Mouse (Mus musculus) heart, postnatal 0 days (tissue): ENCODE results near the gene Ccdc85b. TPM values are rescaled to one million over a fixed set of nuclear protein-coding genes. Genes with fewer than 3 reads are reported as not detected.

Experiments used
- ATAC-seq: fragments of 200-750 bp; cut with Nextera tagmentation; 2 replicates; pipeline ENCODE4 v1.8.0; 2017; ENCODE audit warnings: low read depth, moderate number of reproducible peaks, moderate library complexity; ENCODE audit not compliant: insufficient read depth
- DNase-seq: peaks from one replicate; pipeline ENCODE4 v3.0.0-alpha.2; 2016; ENCODE audit warnings: low spot score
- H3K27ac ChIP-seq: fragments of 300-500 bp; sonication (generic); 2 replicates; pipeline ENCODE4 v1.5.1; 2014; ENCODE audit warnings: low read depth, mild to moderate bottlenecking
- H3K27me3 ChIP-seq: fragments of 300-500 bp; sonication (generic); 2 replicates; pipeline ENCODE4 v1.6.1; 2014; ENCODE audit warnings: low read length, mixed read lengths; ENCODE audit not compliant: control insufficient read depth, insufficient read depth
- H3K36me3 ChIP-seq: fragments of 300-500 bp; sonication (generic); replicated peaks from 2 replicates; pipeline ENCODE4 v1.6.1; 2014; ENCODE audit warnings: low read length, mixed read lengths; ENCODE audit not compliant: control insufficient read depth, insufficient read depth
- H3K4me1 ChIP-seq: fragments of 300-500 bp; sonication (generic); 2 replicates; pipeline ENCODE4 v1.6.1; 2014; ENCODE audit warnings: antibody characterized with exemption; ENCODE audit not compliant: control insufficient read depth, insufficient read depth
- H3K4me2 ChIP-seq: fragments of 300-500 bp; sonication (generic); 2 replicates; pipeline ENCODE4 v1.6.1; 2014; ENCODE audit warnings: low read depth, mild to moderate bottlenecking, low read length, moderate library complexity
- H3K4me3 ChIP-seq: fragments of 300-500 bp; sonication (generic); 2 replicates; pipeline ENCODE4 v1.5.1; 2014; ENCODE audit warnings: low read depth, low read length
- H3K9ac ChIP-seq: fragments of 300-500 bp; sonication (generic); replicated peaks from 2 replicates; pipeline ENCODE4 v1.6.1; 2014; ENCODE audit warnings: low read depth, low read length, mixed read lengths
- H3K9me3 ChIP-seq: fragments of 300-500 bp; sonication (generic); replicated peaks from 2 replicates; pipeline ENCODE4 v1.6.1; 2016; ENCODE audit warnings: low read length; ENCODE audit not compliant: control insufficient read depth
- CTCF ChIP-seq: IDR thresholded peaks from 2 replicates; pipeline ENCODE4 v1.5.1; 2016; ENCODE audit warnings: antibody characterized with exemption, control low read depth, low read depth
- EP300 ChIP-seq: IDR thresholded peaks from 2 replicates; pipeline ENCODE4 v1.6.1; 2016; ENCODE audit warnings: antibody characterized with exemption, low read depth
- WGBS: fragments of 180-500 bp; shearing (Covaris S2); extraction: QIAGEN DNeasy Blood & Tissue Kit; methylation state at CpG from one replicate; pipeline ENCODE4 v1.1.7; 2014; 5-methylcytosine and 5-hydroxymethylcytosine counted together
- polyA plus RNA-seq: library from polyadenylated mRNA; unstranded; fragments of >200 nt; fragmentation: Nextera tagmentation; extraction: Ambion mirVana; gene quantifications from 2 replicates; pipeline ENCODE4 v1.2.1, GENCODE M21; 2015
- total RNA-seq: library from RNA; depleted of rRNA; stranded (reverse); fragments of >200 nt; gene quantifications from 2 replicates; pipeline ENCODE4 v1.2.3, GENCODE M21; 2014; ENCODE audit warnings: low replicate concordance

The Ccdc85b gene
- total and polyA plus RNA-seq, 2 experiments from 2014 or later, result 9.2 to 10.6 TPM

DNA sequence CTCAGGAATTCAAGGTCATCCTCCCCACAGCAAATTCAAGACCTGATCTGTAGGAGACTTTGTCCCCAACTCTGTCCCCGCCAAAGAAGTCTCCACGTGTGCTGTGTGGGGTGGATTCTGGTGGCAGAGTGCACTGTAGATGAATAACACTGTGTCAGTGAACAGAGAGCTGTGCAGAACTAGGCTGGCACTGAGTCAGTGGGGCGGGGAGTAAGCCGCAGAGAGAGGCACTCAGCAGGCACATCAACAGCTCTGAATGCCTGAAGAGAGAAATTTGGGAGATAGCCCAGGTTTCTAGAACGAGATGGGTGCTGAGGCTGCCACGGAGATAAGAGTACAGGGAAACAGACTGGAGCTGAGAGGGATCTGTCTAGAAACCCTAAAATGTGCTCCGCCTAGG is 1.3 kb upstream of the Ccdc85b start:
- Histone ChIP-seq H3K4me2 (no peak overlapping the region), H3K27ac (no peak overlapping the region), H3K9ac (no peak overlapping the region), H3K27me3 (no peaks in the 10 kb centered on the region), H3K4me3 (no peak overlapping the region), H3K4me1 (peaks cover 31% of the 10 kb centered on the region), H3K36me3 (peaks cover 23% of the 10 kb centered on the region), H3K9me3 (no peaks in the 10 kb centered on the region)
- WGBS, result 48% methylated on average over 7 of the region's 7 CpGs
- ATAC-seq (no peak), DNase-seq (no peak)
- no peak for TF ChIP-seq EP300
- TF ChIP-seq CTCF, result no peak

DNA sequence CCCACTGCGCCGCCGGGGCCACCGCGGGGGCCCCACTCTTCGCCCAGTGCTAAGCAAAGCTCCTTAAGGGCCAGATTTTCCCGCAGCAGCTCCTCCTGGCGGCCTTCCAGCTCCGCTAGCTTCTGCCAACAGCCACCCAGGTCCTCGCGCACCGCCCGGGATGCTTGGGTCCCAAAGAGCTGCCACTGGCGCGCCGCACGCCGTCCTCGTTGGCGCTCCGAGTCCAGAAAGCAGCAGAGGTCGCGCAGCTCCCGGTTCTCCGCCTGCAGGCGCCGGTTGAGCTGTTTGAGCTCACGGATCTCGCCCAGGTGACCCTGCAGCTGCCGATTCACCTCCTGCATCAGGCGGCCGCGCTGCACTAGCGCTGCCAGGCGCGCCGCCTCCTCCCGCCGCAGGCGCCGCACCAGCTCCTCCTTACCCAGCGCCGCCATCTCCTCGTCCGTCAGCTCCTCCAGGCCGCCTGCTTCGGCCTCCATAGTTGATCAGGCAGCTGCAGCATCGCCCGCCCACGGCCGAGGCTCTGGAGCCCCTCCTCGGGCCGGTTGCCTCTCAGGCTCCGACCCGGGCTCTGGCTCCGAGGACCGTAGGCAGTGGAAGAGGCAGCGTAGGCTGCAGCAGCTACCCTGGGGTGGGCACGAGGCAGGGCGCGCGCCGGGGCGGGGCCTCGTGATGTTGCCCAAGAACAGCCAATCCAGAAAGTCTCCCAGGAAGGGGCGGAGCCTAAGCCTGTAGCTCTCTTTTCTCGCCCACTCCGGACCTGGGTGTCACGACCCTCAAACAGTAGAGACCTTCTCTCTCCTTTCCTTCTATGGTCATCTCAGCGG is 560 bp downstream of the Ccdc85b start:
- ATAC-seq, result peak; percentile 86
- TF ChIP-seq EP300 (no peak), CTCF (peak; percentile 2; the same call in 1 of the 2 replicates)

DNA sequence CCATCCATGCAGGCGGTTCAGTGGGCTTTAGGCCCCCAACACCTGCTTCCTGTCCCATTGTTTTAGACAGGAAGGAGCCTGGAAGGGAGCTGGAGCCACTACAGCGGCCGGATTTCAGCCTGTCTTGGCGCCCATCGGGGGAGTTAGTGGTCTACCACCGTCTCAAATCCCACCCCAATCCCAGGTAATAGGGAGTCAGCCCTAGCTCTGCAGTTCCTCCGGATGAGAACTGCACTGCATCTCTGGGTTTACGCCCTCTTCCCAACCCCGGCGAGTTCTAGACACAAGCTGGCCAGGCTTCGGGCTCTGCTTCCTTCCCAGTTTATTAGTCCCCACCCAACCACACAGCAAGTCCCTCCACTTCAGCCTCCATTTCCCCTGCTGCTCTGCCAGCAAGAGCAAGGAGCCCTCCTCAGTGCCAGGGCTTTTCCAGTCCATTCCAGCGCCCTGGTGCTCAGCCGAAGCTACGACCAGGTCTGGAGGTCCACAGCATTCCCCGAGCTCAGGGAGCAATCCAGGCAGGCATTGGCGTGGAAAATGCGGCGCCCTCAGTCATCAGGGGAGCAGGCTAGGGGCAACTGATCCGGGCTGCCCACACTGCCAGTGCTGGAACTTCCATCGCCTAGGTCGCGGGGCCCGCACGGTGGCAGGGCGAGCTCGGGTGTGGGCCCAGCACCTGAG is 1.3 kb downstream of the Ccdc85b start:
- H3K36me3 ChIP-seq, result peaks cover 12% of the 10 kb centered on the region
- 2% methylated on average over 26 of the region's 26 CpGs for WGBS
- H3K9ac ChIP-seq, result peak overlapping the region; percentile 89
- peak; percentile 7 for ATAC-seq
- peak overlapping the region; percentile 75 for H3K4me3 ChIP-seq
- peak overlapping the region; percentile 98 for H3K27ac ChIP-seq
- H3K9me3 ChIP-seq, result no peaks in the 10 kb centered on the region
- no peak for DNase-seq
- H3K4me2 ChIP-seq, result peak overlapping the region; percentile 99
- TF ChIP-seq CTCF, result no peak
- peak; percentile 68; the same call in 1 of the 2 replicates for TF ChIP-seq EP300
- no peaks in the 10 kb centered on the region for H3K27me3 ChIP-seq
- H3K4me1 ChIP-seq, result peaks cover 30% of the 10 kb centered on the region

More for the DNA sequence above, 560 bp downstream of the Ccdc85b start:
- Histone ChIP-seq H3K36me3 (peaks cover 15% of the 10 kb centered on the region), H3K9me3 (no peaks in the 10 kb centered on the region), H3K9ac (peak overlapping the region; percentile 89), H3K4me1 (peaks cover 31% of the 10 kb centered on the region), H3K27ac (peak overlapping the region; percentile 98), H3K4me3 (peak overlapping the region; percentile 75), H3K27me3 (no peaks in the 10 kb centered on the region), H3K4me2 (peak overlapping the region; percentile 99)
- under 1% methylated on average over 68 of the region's 70 CpGs for WGBS
- peak; percentile 98 for DNase-seq

DNA sequence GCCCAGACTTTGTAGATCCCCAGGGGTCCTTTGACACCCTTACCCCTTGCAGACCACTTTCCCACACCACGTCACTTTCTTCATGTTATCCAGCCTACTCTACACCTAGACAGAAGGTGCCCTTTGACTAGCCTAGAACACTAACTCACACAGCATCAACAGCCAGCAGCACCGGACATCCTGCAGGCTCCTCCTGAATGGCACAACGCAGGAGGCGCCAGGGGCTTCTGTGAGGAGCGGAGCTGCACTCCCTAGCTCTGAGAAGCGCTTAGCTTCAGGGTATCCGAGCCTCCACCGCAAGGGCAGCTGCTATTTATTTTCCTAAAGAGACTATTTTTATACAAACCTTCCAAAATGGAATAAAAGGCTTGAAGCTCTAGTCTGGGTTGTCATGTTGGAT is 2.1 kb downstream of the Ccdc85b start:
- peak overlapping the region; percentile 89; the same call in 1 of the 2 replicates for H3K9ac ChIP-seq
- H3K27me3 ChIP-seq, result no peaks in the 10 kb centered on the region
- peak overlapping the region; percentile 99 for H3K4me2 ChIP-seq
- peak overlapping the region; percentile 61 for H3K27ac ChIP-seq
- H3K9me3 ChIP-seq, result no peaks in the 10 kb centered on the region
- peaks cover 12% of the 10 kb centered on the region for H3K36me3 ChIP-seq
- H3K4me3 ChIP-seq, result peak overlapping the region; percentile 75
- ATAC-seq, result no peak
- peaks cover 24% of the 10 kb centered on the region for H3K4me1 ChIP-seq
- 62% methylated on average over 8 of the region's 8 CpGs for WGBS
- no peak for DNase-seq
- TF ChIP-seq EP300, result no peak
- no peak for TF ChIP-seq CTCF

DNA sequence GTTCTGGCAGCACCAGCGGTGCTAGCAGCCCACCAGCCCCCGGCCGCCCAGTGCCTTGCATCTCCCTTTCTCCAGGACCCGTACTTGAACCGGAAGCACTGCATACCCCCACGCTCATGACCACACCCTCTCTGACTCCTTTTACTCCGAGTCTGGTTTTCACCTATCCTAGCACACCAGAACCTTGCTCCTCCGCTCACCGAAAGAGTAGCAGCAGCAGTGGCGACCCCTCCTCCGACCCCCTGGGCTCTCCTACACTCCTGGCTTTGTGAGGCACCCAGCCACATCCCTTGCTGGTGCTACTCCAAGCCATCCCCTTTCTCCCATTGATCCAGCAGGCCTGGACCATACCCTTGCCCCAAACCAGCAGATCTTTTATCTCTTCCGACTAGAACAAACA is 2.7 kb downstream of the Ccdc85b start:
- peak overlapping the region; percentile 7; the same call in 1 of the 2 replicates for H3K9ac ChIP-seq
- no peaks in the 10 kb centered on the region for H3K9me3 ChIP-seq
- no peak for TF ChIP-seq CTCF
- no peak for TF ChIP-seq EP300
- H3K27me3 ChIP-seq, result 0 out of 2 replicates have a peak, but pooled peaks cover 1% of the 10 kb centered on the region
- DNase-seq (no peak), ATAC-seq (no peak)
- H3K4me1 ChIP-seq, result peaks cover 24% of the 10 kb centered on the region
- H3K4me3 ChIP-seq, result peak overlapping the region; percentile 75
- 67% methylated on average over 12 of the region's 12 CpGs for WGBS
- peak overlapping the region; percentile 99 for H3K4me2 ChIP-seq
- H3K27ac ChIP-seq, result peak overlapping the region; percentile 61; the same call in 1 of the 2 replicates
- H3K36me3 ChIP-seq, result peaks cover 12% of the 10 kb centered on the region
